Mouse (Mus musculus) layer of hippocampus, postnatal 36 days (tissue): ENCODE measurements around the gene Tmcc3. TPM values are rescaled to one million over a fixed set of nuclear protein-coding genes. Genes with fewer than 3 reads are reported as not detected.

Experiments used
- DNase-seq, 2 experiments: peaks; one replicate each; pipeline ENCODE4 v3.0.0; 2022
- total RNA-seq, 2 experiments: library from RNA; stranded (reverse); gene quantifications; 2 replicates each; pipeline ENCODE4 v1.2.3; 2021

Gene Tmcc3
- 10 to 100 TPM; 45.8 to 46.6 TPM for total RNA-seq

- DNase-seq = no peak
Observed at GRCm38 (mm10) chr10:94311511-94312006, at the start of gene Tmcc3. Gene Tmcc3, plus strand, starts transcription at chr10:94311949.

- DNase-seq = no peak
Observed at GRCm38 (mm10) chr10:94262646-94263045, 49.1 kb upstream of the Tmcc3 start.

DNA sequence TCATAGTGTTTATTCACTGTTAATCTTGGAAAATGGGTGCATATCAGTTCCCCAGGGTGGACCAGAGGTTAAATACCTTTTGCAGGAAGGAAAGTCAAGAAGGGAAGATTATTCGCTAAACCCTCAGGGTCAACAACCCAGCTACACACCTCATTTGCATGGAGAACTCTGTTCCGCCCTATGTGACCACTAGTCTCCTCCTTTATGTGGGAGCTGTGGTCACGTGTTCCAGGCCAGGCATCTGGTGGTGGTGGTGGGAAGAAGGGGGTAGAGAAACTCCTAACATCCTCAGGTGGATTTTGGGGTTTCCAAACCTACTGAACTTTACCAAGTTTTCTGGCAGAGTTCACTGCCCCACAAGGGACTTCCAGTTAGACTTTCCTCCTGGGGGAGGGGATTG lies 48.5 kb upstream of the Tmcc3 start:
- DNase-seq = no peak

DNA sequence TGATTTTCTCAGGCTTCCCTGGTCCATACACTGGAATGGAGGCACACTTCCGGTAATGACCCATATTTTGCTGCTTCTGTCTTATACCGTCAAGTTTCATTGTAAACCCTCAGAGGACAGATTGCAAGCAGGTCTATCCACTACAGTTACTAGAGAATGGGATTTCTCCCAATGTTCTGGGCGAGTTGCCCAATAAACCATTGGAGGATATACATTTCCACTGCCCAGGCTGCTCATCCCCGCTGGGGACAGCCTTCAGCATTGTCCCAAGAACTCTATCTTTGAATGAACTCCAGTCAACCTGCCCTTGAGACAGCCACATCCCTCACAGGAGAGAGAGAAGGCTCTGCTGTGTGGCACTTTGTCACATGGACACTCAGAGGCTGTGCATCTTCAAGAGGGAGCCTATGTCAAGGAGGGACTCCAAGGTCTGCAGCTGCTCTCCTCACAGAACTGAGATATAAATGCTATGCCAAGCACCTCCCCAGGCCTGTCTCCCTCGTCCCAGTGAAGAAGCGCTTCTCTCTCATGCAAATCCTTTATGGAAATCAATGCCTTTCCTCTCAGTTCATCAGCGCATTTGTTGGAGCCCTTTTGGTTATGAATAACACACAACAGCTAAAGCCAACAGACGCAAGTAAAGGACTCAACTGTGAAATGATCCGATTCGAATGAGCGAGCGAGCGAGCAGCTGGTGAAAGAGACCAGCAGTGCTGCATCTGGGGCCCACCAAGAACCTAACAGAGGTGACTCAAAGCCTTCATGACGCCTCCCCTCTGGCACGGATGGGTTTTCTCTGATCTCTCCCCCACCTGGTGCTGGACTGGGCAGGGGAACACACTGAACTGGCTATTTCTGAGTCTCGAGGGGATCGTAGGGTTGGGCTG lies 45.9 kb upstream of the Tmcc3 start:
- DNase-seq = no peak

- no peak for DNase-seq
Observed at GRCm38 (mm10) chr10:94275321-94275720, 36.4 kb upstream of the Tmcc3 start.

GRCm38 (mm10) chr10:94276511-94276910 lies 35.2 kb upstream of the Tmcc3 start:
- no peak for DNase-seq

DNA sequence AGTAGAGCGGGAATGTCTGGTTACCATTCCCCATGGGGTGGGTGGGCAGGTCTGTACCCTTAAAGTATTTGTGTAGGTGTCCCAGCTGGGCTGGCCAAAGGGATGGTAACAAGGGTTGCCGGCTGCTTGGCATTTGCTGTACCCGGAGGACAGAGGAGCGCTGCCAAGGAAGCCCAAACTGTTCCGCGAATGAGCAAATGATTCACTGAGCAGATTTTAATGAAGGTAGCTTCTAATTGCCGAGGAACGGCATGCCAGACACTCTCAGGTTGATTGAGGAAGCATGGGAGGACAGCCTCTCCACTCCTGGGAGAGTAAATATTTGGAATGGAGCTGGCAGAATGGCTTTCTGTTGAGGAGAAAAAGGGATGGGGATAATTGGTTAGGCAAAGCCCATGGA lies 29.6 kb upstream of the Tmcc3 start:
- DNase-seq = no peak

- no peak for DNase-seq
Observed at GRCm38 (mm10) chr10:94282797-94283196, 29.0 kb upstream of the Tmcc3 start.

DNA sequence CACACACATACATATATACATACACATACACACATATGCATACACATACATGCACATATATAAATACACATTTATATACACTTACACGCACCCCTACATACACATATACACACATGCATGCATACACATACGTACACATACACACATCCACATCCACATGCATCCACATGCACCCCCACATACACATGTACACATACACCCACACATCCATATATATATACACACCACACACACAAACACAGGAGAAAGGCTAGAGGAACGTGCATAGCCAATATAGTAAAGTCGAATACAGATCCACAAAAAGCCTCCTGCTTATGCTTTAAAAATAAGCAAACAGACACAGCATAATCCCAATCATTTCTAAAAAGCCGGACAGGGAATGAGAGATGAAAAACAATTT lies 17.3 kb upstream of the Tmcc3 start:
- no peak for DNase-seq

- no peak for DNase-seq
Observed at GRCm38 (mm10) chr10:94294933-94295750, 16.6 kb upstream of the Tmcc3 start.

GRCm38 (mm10) chr10:94295923-94296605 lies 15.7 kb upstream of the Tmcc3 start:
- no peak for DNase-seq

GRCm38 (mm10) chr10:94298471-94298870 lies 13.3 kb upstream of the Tmcc3 start, which contains the start of gene Gm4792:
Gene Gm4792, minus strand, starts transcription at chr10:94298703.
- no peak for DNase-seq

- DNase-seq = no peak
Observed at GRCm38 (mm10) chr10:94299301-94299700, 12.4 kb upstream of the Tmcc3 start.

GRCm38 (mm10) chr10:94304064-94304657 lies 7.6 kb upstream of the Tmcc3 start:
- DNase-seq = no peak

GRCm38 (mm10) chr10:94305526-94305925 lies 6.2 kb upstream of the Tmcc3 start:
- no peak for DNase-seq

DNA sequence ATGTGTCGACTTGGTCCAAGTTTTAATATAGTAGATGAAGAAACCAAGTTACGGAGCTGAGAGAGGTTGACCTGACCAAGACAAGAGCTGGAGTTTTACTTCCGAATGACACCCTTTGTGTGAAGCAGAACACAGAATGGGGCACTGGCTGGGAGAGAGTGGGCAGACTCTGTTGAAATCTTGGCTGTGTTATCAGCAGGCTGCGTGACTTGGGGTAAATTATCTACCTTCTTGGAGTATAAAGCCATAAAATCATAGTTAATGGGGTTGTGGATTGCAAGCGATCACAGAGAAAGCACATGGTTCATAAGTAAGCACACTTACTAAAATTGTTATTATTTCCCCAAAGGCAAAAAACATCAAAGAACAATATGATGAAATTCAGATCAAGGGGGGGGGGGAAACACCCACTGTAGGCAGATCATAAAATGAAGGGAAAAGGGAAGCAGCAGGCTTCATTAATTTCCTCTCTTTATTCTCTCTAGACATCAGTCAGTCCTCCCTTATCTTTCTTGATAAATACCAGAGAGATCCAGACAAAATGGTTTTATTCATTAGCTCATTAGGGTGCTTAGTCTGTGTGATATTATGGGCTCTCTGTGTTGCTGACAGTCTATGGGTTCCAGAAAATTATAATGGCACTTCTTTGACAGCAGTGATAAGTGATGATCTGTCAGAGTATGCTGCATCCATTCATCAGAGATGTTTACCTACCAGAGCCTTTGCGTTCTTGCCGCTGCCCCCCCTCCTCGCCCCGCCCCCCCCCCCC lies 1.1 kb upstream of the Tmcc3 start:
- DNase-seq = no peak

DNA sequence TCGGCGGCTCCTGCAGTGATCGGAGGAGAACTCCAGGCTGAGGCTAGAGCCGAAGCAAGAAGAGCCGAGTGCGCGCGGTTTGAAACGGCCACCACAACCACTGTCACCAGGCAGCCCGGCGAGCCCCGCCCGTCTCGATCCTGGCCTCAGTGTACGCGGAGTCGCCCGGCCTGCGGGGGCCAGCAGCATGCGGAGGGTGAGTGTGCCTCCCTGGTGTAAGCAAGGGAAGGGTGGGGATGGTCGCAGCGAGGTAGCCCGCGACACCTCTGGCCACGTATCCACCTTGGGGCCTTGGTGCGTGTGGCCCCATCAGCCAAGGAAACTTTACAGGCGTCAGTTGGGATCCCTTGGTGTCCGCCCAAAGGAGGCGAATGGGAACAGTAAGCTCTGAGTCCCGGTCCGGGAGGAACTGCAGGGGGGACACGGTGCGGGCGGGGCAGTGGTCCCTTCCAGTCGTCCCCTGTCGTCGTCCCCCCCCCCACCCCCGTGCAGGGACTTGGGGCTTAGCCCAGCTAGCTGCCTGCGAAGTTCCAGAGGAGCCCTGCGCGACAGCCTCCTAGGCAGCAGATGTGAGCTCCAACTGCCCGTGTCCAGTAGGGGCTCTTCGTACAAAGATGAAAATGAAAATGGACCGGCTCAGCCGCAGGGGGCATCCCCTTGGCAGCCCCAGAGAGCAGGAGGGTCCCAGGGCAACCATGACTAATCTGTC lies 412 bp downstream of the Tmcc3 start:
- DNase-seq = peak; percentile 17 to 29

- no peak for DNase-seq
Observed at GRCm38 (mm10) chr10:94313146-94313545, 1.4 kb downstream of the Tmcc3 start.

GRCm38 (mm10) chr10:94318574-94318973 lies 6.8 kb downstream of the Tmcc3 start:
- no peak for DNase-seq

DNA sequence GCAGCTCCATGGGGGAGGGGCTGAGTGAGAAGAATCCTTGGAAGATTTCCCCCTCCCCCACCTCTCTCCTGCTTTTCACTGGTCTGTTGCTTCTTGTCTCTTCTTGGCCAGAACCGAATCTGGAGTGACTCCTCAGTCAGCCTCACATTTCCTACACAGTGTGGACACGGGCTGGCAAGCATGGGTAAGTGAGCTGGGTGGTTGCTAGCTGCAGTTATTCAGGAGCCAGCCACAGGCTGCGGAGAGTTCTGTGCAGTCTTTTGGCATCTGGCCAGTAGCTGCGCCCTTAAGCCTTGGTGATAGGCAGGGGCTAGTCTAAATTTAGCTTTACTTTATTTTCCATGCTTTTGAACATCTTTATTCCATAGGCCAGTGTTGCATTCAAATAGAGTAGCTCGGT lies 18.2 kb downstream of the Tmcc3 start:
- DNase-seq = no peak
